Mouse (Mus musculus): Measurements from ENCODE around the gene Neb. TPM values are rescaled to one million over a fixed set of nuclear protein-coding genes. Genes with fewer than 3 reads are reported as not detected.

Neb gene
- total RNA-seq, 2 experiments from 2014 or later = 4.8 to 5.2 TPM

GRCm38 (mm10) chr2:52319020-52319567 is 59.2 kb downstream of the Neb start:
- intact Hi-C loops (cut with DNase I) = no loop called here
- no peak for DNase-seq (ENCODE audit: low spot score)

DNA sequence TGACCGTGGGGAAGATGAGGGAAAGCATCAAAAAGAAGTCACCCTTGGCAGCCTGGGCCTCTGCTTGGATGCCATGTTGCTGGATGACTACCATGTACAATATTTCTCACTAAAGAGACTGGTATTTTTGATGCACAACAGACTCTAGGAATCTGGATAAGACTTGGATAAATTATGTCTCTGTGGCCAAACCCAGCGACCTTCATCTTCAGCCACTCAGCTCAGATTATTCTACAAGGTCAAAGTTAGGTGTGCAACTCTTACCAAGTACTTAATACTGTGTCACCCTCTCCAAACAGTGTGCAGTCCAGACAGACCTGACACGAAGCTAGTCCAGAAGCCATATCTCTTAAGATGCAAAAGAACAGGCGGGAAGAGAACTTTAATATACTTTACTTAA is 60.8 kb downstream of the Neb start:
- DNase-seq (ENCODE audit: low spot score) = no peak
- intact Hi-C loops (cut with DNase I) = no loop called here

DNA sequence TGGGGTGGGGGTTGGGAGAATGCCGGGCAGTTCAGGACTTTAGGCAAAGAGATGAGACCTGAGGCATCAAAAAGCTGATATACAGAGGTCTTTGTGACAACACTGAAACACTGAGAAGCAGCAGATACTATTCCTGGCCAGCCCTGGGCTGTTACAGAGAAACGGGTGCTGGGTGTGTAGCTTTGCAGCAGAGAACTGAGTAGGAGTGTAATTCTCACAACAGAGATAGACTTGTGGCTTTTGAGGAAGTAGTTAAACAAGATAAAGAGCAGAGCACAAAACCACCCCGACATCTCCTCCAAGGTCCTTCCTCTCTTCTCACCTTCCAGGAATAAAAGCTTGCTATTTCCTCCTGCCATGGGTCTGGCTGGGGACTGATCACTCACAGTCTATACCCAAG is 62.5 kb downstream of the Neb start:
- DNase-seq (ENCODE audit: low spot score) = no peak
- intact Hi-C loops (cut with DNase I) = no loop called here

GRCm38 (mm10) chr2:52314922-52315730 is 63.1 kb downstream of the Neb start:
- no peak for DNase-seq (ENCODE audit: low spot score)
- intact Hi-C loops (cut with DNase I) = no loop called here

- no peak for DNase-seq (ENCODE audit: low spot score)
- intact Hi-C loops (cut with DNase I) = no loop called here
These were observed 67.5 kb downstream of the Neb start for GRCm38 (mm10) chr2:52310757-52311156.

DNA sequence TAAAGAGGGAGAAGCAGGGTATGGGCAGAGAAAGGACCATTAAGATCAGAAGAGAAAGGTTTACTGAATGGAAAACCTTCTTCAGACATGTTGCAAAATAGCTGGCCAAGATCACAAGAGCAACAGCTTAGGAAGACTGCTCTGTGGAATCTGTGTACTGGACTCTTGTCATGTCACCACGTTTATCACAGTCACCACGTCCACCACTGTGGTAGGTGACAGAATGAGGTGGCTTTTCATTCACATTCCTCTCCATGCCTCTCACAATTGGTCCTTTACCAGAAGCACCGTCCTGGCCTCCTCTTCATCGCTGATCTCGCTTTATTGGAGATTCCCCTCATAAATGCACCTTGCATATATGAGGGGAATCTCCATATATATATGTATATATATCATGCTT is 71.6 kb downstream of the Neb start:
- DNase-seq (ENCODE audit: low spot score) = no peak
- intact Hi-C loops (cut with DNase I) = no loop called here

- DNase-seq (ENCODE audit: low spot score) = no peak
- intact Hi-C loops (cut with DNase I) = loop anchor here (5.0 kb wide), 2 partner anchors 103 to 288 kb away; no protein-coding TSS in a partner anchor
These were observed 73.7 kb downstream of the Neb start for GRCm38 (mm10) chr2:52304554-52304953.

DNA sequence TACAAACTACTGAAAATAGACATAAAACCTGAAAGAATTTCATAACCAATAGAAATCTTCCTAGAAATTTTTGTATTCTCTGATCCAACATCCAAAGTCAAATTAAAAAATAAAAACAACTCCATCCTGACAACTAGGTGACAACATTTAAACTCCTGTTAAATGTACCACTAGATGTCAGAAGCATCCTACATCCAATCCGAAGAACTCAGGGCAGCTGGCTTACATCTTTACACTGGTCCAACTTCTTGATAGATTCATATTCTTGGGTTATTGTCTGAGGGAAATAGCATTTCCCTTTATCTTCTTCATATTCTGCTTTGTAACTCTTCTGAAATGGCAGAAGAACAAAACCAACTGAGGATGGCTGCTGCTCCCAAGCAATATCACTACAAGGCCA is 74.9 kb downstream of the Neb start:
- intact Hi-C loops (cut with DNase I) = loop anchor here (5.0 kb wide), 2 partner anchors 104 to 289 kb away; no protein-coding TSS in a partner anchor
- DNase-seq (ENCODE audit: low spot score) = no peak

DNA sequence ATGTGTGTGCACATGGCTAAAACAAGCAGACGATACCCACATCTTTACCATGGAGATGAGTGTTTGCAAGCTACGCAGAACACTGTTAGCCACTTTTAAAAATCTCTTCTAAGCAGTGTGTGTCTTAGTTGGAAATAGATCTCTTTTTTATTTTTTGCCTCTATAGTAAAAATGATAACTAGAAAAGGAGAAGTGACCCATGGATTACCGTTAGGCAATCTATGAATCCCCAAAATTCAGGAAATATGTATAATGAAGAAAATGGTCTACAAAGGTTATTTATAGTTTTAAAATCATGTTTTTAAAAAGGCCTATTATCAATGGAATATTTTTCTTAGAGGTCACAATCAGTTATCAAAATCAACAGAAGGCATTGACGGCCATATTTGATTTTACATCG is 80.3 kb downstream of the Neb start:
- intact Hi-C loops (cut with DNase I) = no loop called here
- DNase-seq (ENCODE audit: low spot score) = no peak

DNA sequence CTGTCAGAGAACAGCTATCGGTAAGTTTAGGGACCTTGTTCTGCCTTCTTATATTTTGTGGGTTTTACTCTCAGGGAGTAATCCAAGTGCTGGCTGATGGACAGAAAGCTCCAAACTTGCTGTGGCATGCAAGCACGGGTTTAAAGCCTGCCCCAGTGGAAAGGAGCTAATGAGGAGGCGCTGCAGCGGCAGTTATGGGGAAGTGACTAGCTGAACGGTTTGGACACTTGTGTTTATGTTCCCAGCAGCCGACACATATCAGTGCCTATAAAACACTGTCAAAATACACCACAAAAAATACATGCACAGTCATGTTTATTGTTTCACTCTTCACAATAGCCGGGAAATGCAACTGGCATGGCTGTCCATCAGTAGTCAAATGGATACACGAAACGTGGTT is 81.5 kb downstream of the Neb start:
- intact Hi-C loops (cut with DNase I) = no loop called here

DNA sequence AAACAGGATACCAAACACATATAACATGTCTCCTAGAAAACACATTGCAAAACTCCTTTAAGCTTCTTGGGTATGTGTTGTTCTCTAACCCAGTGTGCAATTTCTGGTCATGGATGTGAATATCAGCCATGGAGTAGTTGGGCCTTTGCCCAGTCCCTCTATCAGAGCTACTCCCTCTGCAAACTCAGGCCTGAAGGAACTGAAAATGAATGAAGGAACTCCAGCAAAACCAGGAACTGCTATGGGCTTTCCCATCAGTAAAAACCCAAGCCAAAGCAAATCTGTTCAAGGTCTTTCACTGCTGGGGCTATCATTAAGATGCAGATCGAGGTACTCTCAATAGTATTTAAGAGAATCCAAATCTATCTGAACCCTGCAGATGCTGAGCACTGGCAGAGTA is 90.8 kb downstream of the Neb start:
- intact Hi-C loops (cut with DNase I) = no loop called here
- no peak for DNase-seq (ENCODE audit: low spot score)

More for the DNA sequence above, 81.5 kb downstream of the Neb start:
- DNase-seq (ENCODE audit: low spot score) = no peak

GRCm38 (mm10) chr2:52286421-52286820 is 91.9 kb downstream of the Neb start:
- intact Hi-C loops (cut with DNase I) = no loop called here
- no peak for DNase-seq (ENCODE audit: low spot score)

DNA sequence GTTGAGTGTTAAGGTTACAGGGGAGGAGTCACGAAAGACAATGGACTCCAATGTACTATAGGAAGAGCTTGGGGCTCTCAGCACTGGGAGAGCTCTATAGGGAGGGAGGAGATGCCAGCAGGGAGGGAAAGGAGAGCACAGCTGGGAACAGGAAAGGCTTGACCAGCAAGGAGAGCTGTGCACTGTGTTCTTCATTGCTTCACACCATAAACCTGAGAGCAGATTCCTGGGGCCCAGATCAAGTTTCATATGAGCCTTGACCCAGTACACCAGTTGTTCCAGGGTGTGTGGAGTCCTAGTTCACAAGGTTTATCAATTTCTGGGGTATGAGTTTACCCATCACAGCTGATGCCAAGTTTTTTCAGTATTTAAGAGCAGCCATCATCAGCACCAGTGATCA is 106.1 kb downstream of the Neb start:
- DNase-seq (ENCODE audit: low spot score) = no peak
- intact Hi-C loops (cut with DNase I) = no loop called here

DNA sequence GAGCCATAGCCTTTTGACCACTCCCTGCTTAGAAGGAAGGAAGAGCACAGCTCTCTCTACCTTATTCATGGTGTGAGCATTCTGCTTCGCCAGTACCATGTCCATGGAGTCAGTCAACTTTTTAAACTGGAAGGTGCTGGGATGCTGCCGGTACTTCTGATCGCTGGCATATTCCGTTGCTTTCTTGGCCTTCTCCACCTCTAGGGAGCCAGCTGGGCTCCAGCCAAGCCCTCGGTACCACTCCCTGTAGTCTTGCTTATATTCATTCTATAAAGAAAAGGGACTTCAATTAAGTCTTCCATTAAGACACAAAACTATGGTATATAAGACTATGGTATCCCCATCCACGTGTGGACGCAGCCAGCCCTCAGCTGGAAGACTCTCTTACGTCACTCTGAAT is 107.4 kb downstream of the Neb start:
- intact Hi-C loops (cut with DNase I) = no loop called here
- no peak for DNase-seq (ENCODE audit: low spot score)

DNA sequence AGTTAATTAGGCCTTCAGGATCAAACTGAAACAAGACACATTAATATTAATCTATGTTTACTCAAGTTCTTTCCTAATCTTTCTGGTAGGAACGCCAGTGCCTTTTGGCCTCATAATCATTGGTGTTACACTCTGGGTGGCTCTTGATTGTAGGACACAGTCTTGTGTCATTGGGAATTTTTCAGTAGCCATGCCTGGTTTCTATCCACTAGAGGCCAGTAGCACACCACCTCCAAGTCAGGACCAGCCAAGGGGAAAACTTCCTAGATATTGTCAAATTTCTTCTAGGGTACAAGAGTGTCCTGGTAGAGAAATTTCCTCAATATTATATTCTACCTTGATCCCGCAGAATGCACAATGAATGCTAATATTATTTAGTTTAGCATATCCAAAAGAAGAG is 116.1 kb downstream of the Neb start:
- DNase-seq (ENCODE audit: low spot score) = no peak
- intact Hi-C loops (cut with DNase I) = loop anchor here (1.0 kb wide), 2 partner anchors 329 to 343 kb away; no protein-coding TSS in a partner anchor

- DNase-seq (ENCODE audit: low spot score) = no peak
- intact Hi-C loops (cut with DNase I) = no loop called here
These were observed 126.2 kb downstream of the Neb start for GRCm38 (mm10) chr2:52252037-52252436.

DNA sequence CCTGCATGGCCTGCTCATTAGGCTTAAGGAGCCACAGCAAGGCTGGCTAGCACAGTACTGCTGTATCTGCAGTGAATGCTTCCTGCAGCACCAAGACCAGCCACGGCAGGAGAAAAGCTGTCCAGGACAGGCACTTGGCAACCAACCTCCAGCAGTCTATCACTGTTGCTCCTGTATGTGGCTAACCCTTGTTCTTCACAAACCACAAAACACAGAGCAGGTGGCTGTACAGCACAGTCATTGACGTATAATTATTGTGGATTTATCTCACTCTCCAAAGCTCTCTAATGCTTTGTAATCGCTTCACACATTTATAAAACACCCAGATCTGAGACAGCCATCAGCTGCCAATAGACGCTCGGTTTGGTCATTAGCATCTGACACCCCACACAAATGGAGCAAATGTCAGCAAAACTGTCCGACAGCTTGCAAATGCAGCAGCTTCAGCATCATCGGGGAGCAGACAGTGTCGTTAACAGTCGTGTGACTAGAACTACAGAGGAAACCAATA is 129.9 kb downstream of the Neb start:
- DNase-seq (ENCODE audit: low spot score) = no peak
- intact Hi-C loops (cut with DNase I) = no loop called here

- DNase-seq (ENCODE audit: low spot score) = no peak
- intact Hi-C loops (cut with DNase I) = no loop called here
These were observed 133.2 kb downstream of the Neb start for GRCm38 (mm10) chr2:52245091-52245490.

- intact Hi-C loops (cut with DNase I) = no loop called here
- DNase-seq (ENCODE audit: low spot score) = no peak
These were observed 135.6 kb downstream of the Neb start for GRCm38 (mm10) chr2:52242691-52243090.

DNA sequence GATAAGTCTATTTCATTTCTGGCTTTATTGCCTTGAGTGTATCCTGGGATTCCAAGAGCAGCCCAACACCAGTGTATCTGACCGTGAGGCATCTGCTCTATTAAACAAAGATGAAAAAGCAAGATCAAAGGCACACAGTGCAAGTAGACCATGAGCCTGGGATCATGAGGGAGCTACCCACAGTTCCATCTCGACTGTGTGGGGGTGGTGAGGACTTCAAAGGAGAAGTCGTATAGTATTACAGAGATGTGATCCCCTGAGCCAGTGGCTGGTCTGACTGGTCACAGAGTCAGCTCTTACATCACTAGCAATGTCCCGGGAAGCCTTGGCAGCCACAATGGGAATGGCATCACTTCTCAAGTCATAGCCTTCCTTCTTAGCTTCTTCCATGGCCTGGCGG is 140.4 kb downstream of the Neb start:
- DNase-seq (ENCODE audit: low spot score) = no peak
- intact Hi-C loops (cut with DNase I) = no loop called here

- DNase-seq (ENCODE audit: low spot score) = no peak
- intact Hi-C loops (cut with DNase I) = no loop called here
These were observed 150.7 kb downstream of the Neb start for GRCm38 (mm10) chr2:52227584-52227983.
